Mouse (Mus musculus) liver, adult 2 months (tissue): Measurements from ENCODE around the gene Hspbp1.

Experiments
- CTCF ChIP-seq: fragments of 200-500 bp; IDR thresholded peaks from 2 replicates; pipeline ENCODE4 v1.5.1; 2011; ENCODE audit warnings: low read depth, low read length, control low read depth
- POLR2A ChIP-seq: fragments of 200-500 bp; IDR thresholded peaks from 2 replicates; pipeline ENCODE4 v1.6.1; 2011; ENCODE audit warnings: low read length, control low read depth; ENCODE audit not compliant: insufficient read depth; ENCODE audit errors: extremely low read depth

GRCm38 (mm10) chr7:4663742-4664141 lies 21.1 kb downstream of the Hspbp1 start:
- TF ChIP-seq CTCF (no peak), POLR2A (no peak)
